Mouse (Mus musculus): ENCODE measurements around the gene Olfr275. TPM values are rescaled to one million over a fixed set of nuclear protein-coding genes. Genes with fewer than 3 reads are reported as not detected.
"Not testable (repeated sequence)": the region's sequence is repeated elsewhere in the genome, so short reads cannot be mapped to it uniquely, and the experiment has no call there.

Olfr275 gene
- not detected in 2 replicates for total RNA-seq (2014; fragmentation: Nextera tagmentation)
- not detected in 2 replicates for total RNA-seq (2017)

GRCm38 (mm10) chr4:52814304-52814703 lies at the start of gene Olfr275:
Gene Olfr275, plus strand, starts transcription at chr4:52814604.
- no peak for ATAC-seq (replicated peaks; ENCODE audit: low FRiP score, low TSS enrichment, poor library complexity, severe bottlenecking)

GRCm38 (mm10) chr4:52765612-52766011 lies 48.8 kb upstream of the Olfr275 start:
- no peak for ATAC-seq (replicated peaks; ENCODE audit: low FRiP score, low TSS enrichment, poor library complexity, severe bottlenecking)

GRCm38 (mm10) chr4:52772186-52772585 lies 42.2 kb upstream of the Olfr275 start:
- ATAC-seq (replicated peaks; ENCODE audit: low FRiP score, low TSS enrichment, poor library complexity, severe bottlenecking), result no peak

DNA sequence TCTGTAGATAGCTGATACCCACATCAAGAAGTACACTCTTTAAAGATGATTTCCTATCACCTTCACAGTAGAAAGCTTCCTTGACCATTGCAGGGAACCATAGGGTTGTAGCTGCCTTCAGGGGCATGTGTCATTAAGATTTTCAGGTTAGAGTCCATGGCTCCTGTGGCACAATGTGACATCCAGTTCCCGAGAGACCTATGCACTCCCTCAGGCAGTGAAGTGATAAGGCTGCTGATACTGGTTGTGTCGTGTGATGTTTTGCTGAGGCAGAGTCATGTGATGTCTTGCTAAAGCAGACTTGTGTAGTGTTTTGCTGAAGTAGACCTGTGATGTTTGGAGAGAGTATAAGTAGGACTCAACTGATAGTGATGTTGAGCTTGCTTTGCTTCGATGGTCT lies 14.4 kb upstream of the Olfr275 start:
- no peak for ATAC-seq (replicated peaks; ENCODE audit: low FRiP score, low TSS enrichment, poor library complexity, severe bottlenecking)

GRCm38 (mm10) chr4:52811871-52812270 lies 2.5 kb upstream of the Olfr275 start:
- ATAC-seq (replicated peaks; ENCODE audit: low FRiP score, low TSS enrichment, poor library complexity, severe bottlenecking), result no peak

GRCm38 (mm10) chr4:52821375-52821774 lies 7.0 kb downstream of the Olfr275 start:
- no peak for ATAC-seq (replicated peaks; ENCODE audit: low FRiP score, low TSS enrichment, poor library complexity, severe bottlenecking)

- ATAC-seq (replicated peaks; ENCODE audit: low FRiP score, low TSS enrichment, poor library complexity, severe bottlenecking), result not testable (repeated sequence)
These were observed 31.0 kb downstream of the Olfr275 start for GRCm38 (mm10) chr4:52845411-52845810.

- ATAC-seq (replicated peaks; ENCODE audit: low FRiP score, low TSS enrichment, poor library complexity, severe bottlenecking), result no peak
These were observed 34.7 kb downstream of the Olfr275 start for GRCm38 (mm10) chr4:52849039-52849635.

DNA sequence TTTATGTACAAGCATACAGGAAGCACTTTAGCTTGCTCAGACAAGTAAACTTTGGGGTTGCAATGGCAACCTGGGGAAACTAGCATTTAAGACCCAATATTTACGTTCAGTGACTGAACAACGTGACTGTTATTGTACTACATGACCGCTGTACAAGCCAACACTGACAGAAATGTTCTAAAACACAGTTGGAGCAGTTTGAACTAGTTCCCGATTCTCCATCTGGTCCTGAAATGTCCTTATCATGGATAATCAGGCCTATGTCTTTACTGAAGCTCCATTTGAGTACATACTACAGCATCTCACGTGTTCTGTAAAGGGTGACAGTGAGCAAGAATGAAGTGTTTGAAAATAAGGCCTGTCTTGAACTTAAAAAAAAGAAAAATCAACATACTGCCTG lies 35.3 kb downstream of the Olfr275 start:
- no peak for ATAC-seq (replicated peaks; ENCODE audit: low FRiP score, low TSS enrichment, poor library complexity, severe bottlenecking)

DNA sequence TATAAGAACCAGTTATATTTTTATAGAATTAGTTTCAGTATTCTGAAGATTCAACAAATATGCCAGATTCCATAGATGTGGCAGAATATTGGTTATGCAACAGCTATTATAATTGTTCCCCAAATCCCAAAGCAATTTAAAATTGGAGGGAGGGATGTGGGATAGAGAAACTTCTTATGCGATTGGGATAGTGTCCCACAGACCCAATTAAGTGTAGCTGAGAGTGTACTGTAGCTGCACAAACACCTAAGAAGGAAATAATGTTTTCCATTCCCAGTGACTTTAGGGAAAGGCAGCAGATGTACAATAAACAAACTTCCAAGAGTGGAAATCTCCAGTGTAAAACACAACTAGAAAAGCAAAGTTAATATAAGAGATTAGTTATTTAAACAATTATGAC lies 44.7 kb downstream of the Olfr275 start, which contains the start of gene Olfr273:
Gene Olfr273 (minus strand): TSS at position 101 of the 400 bp plus-strand sequence.
- no peak for ATAC-seq (replicated peaks; ENCODE audit: low FRiP score, low TSS enrichment, poor library complexity, severe bottlenecking)

DNA sequence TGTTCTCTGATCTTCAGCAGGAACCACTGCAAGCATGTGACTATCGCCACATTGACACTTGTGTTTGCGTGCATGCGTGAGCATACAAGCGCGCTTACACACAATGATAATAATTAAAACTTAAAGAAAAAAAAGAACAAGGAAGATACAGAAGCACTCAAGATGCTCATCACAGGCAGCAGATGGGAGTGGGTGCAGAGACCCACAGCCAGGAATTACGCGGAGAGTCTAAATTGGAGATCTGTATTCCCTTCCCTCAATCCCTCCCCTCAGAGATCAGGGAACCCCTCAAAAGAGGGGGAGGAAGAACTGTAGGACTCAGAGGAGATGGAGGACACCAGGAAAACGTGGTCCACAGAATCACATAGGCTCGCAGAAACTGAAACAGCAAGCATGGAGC lies 49.8 kb downstream of the Olfr275 start:
- ATAC-seq (replicated peaks; ENCODE audit: low FRiP score, low TSS enrichment, poor library complexity, severe bottlenecking), result no peak

Other genes with a start within 250 kb of the Olfr275 start
- gene Toporsl, start 218.3 kb upstream of the Olfr275 start, total RNA-seq (2014; fragmentation: Nextera tagmentation), result not detected in 2 replicates
- gene Toporsl, start 218.3 kb upstream of the Olfr275 start, total RNA-seq (2017), result not detected in 2 replicates
- not detected in 2 replicates for gene Olfr273, start 44.6 kb downstream of the Olfr275 start, total RNA-seq (2014; fragmentation: Nextera tagmentation)
- gene Olfr273, start 44.6 kb downstream of the Olfr275 start, total RNA-seq (2017), result not detected in 2 replicates
- gene Olfr272, start 104.6 kb downstream of the Olfr275 start, total RNA-seq (2014; fragmentation: Nextera tagmentation), result not detected in 2 replicates
- gene Olfr272, start 104.6 kb downstream of the Olfr275 start, total RNA-seq (2017), result not detected in 2 replicates
- gene Olfr270, start 149.9 kb downstream of the Olfr275 start, total RNA-seq (2014; fragmentation: Nextera tagmentation), result not detected in 2 replicates
- not detected in 2 replicates for gene Olfr270, start 149.9 kb downstream of the Olfr275 start, total RNA-seq (2017)
- not detected in 2 replicates for gene Nipsnap3a, start 174.7 kb downstream of the Olfr275 start, total RNA-seq (2014; fragmentation: Nextera tagmentation)
- gene Nipsnap3a, start 174.7 kb downstream of the Olfr275 start, total RNA-seq (2017), result not detected in 2 replicates
- gene Nipsnap3b, start 197.3 kb downstream of the Olfr275 start, total RNA-seq (2014; fragmentation: Nextera tagmentation), result 36.5 and 49.2 TPM in 2 replicates
- gene Nipsnap3b, start 197.3 kb downstream of the Olfr275 start, total RNA-seq (2017), result 26.5 and 56.3 TPM in 2 replicates